Mouse (Mus musculus): ENCODE measurements around the gene Rln1.

The Rln1 gene

GRCm38 (mm10) chr19:29334068-29334745 lies at the start of gene Rln1:
TSS of gene Rln1 (minus strand) at chr19:29334670.
- peak; percentile 31 for DNase-seq (ENCODE audit: low read depth)

- peak; percentile 19 for DNase-seq (ENCODE audit: low read depth)
Measured at GRCm38 (mm10) chr19:29383368-29383767, 48.9 kb upstream of the Rln1 start.

GRCm38 (mm10) chr19:29379839-29380603 lies 45.6 kb upstream of the Rln1 start:
- no peak for DNase-seq (ENCODE audit: low read depth)

- no peak for DNase-seq (ENCODE audit: low read depth)
Measured at GRCm38 (mm10) chr19:29376382-29376781, 41.9 kb upstream of the Rln1 start.

GRCm38 (mm10) chr19:29374947-29375346 lies 40.5 kb upstream of the Rln1 start:
- no peak for DNase-seq (ENCODE audit: low read depth)

- DNase-seq (ENCODE audit: low read depth) = no peak
Measured at GRCm38 (mm10) chr19:29373438-29373837, 39.0 kb upstream of the Rln1 start.

DNA sequence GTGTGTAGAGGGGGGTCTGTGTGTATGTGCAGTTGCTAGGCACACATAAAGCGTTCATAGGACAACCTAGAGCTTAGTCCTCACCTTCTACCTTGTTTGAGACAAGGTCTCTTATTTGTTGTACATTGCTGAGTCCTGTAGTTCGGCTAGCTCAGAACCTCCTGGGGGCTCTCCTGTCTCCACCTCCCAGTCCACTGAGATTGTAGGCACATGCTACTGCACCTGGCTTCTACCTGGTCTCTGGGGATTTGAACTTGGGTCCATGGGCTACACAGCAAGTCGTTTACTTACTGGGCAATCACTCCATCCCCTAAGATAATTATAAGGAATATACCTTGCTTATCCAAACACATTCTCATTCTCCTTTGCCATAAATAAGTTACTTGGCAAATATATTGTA lies 38.2 kb upstream of the Rln1 start:
- DNase-seq (ENCODE audit: low read depth) = no peak

- peak; percentile 56 for DNase-seq (ENCODE audit: low read depth)
Measured at GRCm38 (mm10) chr19:29372138-29372537, 37.7 kb upstream of the Rln1 start.

DNA sequence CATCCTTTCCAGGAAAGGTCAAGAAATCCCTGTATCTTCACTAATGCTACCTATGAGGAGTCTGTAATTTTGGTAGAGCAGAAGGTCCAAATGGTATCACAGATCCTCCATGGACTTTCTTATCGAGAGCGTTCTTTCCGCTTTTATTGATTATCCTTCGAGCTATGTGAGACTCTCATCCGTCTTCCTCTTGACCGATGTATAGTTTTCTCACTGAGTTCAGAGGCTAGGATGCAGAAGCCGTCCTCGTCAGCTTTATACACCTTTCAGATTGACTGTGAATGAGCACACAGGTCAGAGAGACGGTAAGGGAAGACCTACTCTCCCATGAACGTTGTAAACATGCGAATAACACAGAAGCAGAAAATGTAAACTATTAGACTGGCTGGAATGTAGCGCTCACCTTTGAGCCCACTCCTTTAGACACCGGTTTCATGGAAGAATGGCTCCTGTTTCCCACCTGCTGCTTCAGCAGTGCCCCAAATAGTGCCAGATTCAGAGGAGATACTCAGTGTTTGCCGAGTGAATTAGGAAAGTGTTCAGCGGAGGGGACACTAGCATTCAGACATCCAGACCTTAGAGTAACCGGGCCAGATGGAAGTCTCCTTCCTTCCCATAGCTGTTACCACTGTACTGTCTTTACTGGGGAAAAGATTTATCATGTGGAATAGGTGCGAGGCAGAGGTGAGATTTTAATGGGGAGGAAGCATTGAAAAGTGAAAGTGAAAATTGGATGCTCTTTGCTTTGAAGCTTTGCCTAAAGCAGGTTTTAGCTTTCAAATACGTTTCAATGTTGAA lies 37.0 kb upstream of the Rln1 start:
- no peak for DNase-seq (ENCODE audit: low read depth)

DNA sequence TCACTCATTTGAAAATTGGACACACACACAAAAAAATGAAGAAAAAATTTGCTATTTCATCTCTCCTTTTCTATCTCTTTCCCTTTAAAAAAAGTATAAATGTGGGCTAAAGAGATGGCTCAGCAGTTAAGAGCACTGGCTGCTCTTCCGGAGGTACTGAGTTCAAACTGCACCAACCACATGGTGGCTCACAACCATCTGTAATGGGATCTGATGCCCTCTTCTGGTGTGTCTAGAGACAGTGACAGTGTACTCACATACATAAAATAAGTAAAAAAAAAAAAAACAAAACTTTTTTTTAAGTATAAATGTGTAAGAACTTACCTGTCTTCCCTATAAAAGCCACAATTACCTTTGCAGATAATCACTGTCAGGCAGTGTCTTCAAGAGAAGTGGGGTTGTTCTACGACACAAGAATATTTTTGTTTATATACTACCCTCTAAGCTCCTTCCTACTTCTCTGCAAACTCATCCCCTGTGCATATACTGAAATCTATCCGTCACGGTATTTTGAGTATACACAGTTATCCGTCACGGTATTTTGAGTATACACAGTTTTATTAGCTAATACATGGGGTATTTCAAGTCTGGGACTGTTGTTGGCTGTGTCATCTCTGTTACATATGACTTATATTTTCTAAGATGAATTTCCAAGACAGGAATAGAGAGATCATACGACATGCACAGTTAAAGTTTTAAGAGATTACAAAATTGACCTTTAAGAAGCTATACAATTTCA lies 36.2 kb upstream of the Rln1 start:
- DNase-seq (ENCODE audit: low read depth) = no peak

DNA sequence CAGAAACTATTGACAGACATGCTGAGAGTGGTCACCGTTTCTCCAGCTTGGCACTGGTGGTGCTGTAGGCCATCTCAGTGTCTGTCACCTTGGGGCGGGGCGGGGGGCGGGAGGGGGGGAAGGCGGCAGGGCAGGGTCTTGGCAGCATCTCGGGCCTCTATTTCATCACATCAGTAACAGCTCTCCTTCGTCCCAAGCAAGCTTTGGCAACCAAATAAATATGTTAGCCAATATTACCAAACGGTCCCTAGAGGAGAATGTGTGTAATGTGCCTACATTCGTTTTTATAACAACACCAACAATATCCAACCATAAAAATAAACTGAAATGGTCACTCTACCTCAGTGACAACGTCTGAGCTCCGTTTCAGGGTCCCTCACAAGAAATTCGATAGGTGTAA lies 35.6 kb upstream of the Rln1 start:
- DNase-seq (ENCODE audit: low read depth) = no peak

DNA sequence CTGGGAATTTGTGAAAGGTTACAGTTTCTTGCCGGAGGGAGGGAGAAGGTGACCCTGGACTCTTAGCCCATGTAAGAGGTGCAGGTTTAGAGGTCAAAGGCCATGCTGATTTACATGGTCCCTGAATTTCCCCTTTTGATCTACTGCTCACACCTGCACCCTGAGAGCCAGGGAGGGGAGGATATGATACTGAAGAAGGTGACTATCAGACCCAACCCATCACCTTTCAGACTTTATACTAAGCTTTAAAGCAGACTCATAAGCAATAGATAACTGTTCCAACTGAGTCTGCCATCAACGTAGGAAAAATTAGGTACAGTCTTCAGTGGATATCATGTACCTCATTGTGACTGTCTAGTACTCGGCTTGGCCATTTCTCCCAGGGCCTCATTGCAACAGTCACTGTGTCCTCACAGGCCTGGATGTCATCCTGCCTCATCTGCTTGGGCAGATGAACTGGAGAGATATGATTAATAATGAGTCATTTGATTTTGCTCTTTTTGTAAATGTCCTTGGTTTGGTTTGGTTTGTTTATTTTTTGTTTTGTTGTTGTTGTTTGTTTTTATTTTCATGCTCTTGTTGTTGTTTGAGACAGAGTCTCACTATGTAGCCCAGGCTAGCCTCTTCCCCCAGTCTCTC lies 34.3 kb upstream of the Rln1 start:
- DNase-seq (ENCODE audit: low read depth) = no peak

GRCm38 (mm10) chr19:29368041-29368440 lies 33.6 kb upstream of the Rln1 start:
- DNase-seq (ENCODE audit: low read depth) = no peak

DNA sequence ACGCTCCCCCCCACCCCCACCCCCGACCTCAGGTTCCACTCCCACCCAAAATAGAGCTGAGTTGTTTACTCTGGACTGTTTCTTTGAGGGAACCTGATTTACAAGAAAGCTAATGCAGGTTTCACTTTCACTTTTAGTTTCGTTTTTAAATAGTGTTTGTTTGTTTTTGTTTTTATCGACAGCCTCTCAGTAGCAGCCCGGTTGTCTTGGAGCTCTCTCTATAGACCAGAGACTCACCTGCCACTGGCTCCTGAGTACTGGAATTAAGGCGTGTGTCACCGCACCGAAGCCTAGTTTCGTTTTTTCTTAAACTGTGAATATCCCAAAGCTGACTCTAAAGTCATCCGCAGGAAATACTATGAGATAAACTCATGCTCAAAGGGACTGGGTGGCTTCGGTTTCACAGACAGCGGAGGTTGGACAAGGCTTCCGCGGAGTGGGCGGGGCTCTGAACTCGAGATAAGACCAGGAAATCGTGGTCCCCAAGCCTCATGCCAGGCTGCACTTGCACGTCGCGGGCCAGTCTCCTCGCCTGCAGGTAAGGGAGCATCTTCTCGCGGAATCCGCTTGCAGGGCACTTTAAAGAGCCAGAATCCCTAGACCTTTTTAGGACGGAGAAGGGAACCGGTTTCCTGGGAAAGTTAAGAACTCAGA lies 32.6 kb upstream of the Rln1 start, which contains the start of the genes Plgrkt and Cd274:
Plgrkt (minus strand) TSS at position 422 of the 654 bp plus-strand sequence.
Cd274 (plus strand) TSS at position 487 of the 654 bp plus-strand sequence.
- DNase-seq (ENCODE audit: low read depth) = peak; percentile 74

DNA sequence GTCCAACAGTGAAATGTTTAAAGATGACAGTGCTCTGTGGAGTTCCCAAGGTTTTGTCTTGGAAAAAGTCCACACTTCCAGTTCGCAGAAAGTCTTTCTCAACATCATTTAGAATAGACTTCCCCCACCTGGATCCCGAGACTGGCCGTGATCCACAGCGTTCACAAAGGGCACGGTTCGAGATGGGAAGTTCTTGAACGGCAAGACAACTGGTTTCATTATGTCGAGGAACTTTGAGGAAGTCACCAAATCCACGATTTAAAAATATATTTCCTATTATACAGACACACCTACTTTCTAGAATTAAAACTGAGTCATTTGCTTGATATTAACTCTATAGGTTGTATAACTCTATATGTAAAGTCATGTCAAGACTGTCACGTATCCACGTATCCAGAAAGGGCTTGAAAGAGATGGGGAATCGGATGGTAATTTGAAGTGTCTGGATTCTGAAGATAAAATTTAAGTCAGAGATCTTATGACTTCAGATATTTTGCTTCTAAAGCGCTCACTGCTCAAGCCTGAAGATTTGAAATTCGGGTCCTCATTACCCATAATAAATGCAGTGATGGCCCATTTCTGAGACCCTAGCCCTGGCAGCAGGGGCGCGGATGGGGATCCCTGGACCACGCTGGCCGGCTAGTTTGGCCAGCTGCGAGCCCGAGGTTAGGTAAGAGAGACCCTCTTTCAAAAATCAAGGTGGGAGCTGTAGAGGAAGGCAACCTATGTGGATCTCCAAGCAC lies 31.9 kb upstream of the Rln1 start:
- DNase-seq (ENCODE audit: low read depth) = no peak

DNA sequence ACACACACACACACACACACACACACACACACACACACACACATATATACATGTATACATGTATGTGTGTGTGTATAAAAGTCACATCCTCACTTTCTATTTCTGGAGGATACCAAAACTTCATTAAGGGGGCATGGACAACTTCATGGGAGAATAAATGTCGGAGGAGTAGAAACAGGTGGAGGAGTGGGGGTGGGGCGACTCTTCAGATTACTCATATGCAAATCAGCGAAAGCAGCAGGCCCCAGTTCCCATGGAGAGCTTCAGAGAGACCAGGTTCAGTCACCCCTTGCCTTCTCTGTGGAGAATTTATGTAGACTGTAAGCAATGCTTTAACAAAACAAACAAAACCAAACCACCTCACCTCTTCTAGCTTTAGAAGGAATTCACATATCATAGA lies 30.6 kb upstream of the Rln1 start:
- DNase-seq (ENCODE audit: low read depth) = no peak

GRCm38 (mm10) chr19:29364076-29364475 lies 29.6 kb upstream of the Rln1 start:
- no peak for DNase-seq (ENCODE audit: low read depth)

DNA sequence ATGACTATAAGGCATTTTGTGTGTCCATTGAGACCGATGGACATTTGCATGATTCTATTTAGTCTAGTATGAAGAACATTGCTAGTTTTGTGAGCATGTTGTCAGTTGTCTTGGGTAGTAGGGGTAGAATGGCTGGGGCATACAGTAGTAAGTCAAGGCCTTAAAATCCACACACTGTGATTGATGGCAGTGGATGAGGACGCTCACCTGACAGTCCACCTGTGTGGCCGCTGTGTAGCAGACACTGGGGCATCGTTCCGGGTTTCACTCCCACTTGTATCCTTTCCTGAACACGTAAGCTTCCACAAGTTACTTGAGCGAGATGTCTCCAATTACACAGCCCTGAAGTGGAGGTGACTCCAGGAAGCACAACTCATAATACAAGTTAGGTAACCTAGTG lies 29.1 kb upstream of the Rln1 start:
- no peak for DNase-seq (ENCODE audit: low read depth)

DNA sequence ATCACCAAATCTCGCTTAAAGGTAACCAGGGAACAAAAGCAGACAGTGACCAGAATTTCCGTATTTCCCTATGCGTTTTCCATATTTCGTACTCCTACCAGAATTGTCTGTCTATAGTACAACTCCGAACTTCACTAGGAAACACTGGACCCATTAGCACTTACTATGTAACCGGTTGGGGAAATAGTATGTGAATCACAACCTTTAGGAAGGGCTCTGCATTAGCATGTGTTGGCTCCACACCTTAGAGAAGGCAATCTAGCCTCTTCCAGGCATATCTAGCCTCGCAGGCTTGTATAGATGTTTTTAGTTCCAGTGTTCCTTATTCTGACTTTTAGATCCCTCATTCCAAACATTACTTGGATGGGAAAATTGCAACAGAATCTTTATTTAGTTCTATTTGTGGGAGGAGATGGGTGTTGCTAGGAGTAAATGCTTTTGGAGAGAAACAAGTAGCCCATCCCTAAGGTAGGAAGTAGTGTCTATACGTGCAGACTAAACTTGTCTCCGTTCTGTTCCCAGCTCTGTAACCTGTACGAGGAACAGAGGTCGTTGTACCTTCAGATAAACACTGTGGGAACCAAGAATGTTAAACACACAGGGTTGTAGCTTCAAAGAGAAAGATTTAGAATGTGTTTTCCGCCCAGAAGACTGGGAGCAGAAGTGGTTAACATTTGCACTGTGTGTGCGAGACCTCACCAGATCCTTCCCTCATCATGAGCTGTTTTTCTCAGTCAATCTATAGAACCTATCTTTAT lies 27.9 kb upstream of the Rln1 start:
- no peak for DNase-seq (ENCODE audit: low read depth)
